Mouse (Mus musculus): Measurements from ENCODE around the gene Cspg5.

The Cspg5 gene

DNA sequence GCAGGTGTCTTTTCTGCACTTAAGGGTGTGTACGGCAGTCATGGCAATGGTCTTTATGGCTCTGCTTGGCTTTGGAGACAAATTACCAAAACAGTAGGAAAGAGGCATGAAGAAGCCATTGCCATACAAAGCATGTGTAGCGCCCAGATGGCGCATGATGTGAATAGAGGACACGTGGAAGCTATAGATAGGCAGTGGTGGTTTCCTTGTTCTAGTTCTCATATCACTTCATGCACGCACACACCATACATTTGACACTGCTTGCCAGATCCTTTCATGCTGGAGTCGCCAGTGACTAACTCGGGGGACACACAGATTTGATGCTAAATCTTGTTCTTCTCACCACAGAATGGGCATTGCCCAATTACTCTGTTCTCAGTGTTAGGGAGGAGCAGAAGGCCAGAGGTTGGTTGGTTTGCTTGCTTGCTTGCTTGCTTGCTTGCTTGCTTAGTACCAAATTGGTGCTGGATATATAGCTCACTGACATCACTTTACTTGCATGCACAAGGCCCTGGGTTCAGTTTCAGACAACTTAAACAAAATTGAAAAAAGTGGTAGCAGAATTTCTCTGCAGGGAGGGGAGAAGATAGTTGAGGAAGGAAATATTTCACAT is at the start of gene Cspg5:
Gene Cspg5 (plus strand): TSS at position 563 of the 613 bp plus-strand sequence.
- no peak for DNase-seq (ENCODE audit: extremely low spot score, low read depth, low spot score)

- DNase-seq (ENCODE audit: extremely low spot score, low read depth, low spot score) = no peak
Measured at GRCm38 (mm10) chr9:110199870-110200269, 43.7 kb upstream of the Cspg5 start.

GRCm38 (mm10) chr9:110205526-110206404 is 37.8 kb upstream of the Cspg5 start:
- DNase-seq (ENCODE audit: extremely low spot score, low read depth, low spot score) = peak; percentile 26

DNA sequence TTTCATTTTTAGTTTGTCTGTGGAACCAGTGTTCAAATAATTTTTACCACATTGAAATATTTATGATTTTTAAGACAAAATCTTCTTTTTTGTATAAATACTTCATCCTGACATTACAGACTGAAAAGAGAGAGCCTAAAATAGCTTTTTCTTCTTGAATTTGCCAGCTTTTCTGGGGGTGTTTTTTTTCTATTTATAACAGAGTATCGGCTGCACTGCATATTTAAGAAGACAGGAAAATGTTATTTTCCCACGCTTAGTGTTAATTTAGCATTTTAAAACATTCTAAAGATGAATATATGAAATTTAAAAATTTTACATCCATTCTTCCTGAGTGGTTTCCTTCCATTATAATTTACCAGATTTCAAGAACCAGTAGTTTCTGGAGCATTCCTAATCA is 37.1 kb upstream of the Cspg5 start:
- no peak for DNase-seq (ENCODE audit: extremely low spot score, low read depth, low spot score)

- DNase-seq (ENCODE audit: extremely low spot score, low read depth, low spot score) = no peak
Measured at GRCm38 (mm10) chr9:110208265-110208664, 35.3 kb upstream of the Cspg5 start.

DNA sequence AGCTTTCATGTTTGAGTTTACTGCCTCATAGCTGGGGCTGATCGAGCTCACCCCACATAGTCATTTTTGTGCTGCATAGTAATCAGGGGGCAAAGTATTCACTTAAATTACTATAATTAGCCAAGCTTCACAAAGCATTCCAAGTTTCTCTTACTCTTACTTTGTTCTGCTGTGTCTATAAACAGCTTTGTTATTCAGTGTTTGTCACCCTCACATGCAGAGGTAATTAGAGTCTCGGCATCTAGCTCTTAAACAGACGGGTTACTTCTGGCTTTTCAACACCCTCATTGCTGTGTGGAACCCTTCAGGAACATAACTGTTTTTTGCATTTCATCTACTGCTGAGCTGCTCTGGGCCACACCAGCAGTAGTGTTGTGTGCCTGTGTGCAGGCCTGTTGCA is 34.6 kb upstream of the Cspg5 start:
- DNase-seq (ENCODE audit: extremely low spot score, low read depth, low spot score) = no peak

DNA sequence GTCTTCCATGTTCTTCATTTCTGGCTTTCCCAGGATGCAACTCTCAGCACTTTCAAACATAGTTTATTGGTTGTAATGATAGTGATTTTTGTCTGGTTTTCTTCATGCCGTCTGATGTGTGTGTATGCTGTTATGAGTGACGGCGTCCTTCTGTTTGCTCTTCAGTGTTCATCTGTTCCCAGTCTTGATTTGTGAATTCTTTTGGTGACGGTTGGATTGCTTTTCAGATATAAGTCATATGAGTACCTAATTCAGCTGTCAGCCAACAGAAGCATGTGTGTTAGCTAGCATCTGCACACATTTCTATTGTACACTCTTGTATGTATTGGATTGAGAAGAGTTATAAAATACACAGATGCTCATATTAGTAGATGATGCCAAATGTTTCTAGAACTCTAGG is 19.3 kb upstream of the Cspg5 start:
- no peak for DNase-seq (ENCODE audit: extremely low spot score, low read depth, low spot score)

DNA sequence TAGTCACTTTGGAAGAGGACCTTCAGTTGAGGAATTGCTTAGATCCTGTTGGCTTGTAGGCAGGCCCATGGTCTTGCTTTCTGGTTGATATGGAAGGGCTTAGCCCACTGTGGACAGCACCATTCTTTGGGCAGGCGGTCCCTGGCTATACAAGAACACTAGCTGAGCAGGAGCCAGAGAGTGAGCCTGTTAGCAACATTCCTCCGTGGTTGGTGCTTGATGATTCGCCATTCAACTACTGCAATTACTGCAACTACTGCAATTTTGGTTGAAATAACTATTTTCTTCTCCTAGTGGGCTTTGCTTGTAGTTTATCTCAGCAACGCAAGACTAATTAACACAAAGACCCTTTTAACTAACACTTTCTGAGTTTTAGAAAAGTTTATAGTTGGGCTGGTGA is 17.4 kb upstream of the Cspg5 start:
- DNase-seq (ENCODE audit: extremely low spot score, low read depth, low spot score) = no peak

- no peak for DNase-seq (ENCODE audit: extremely low spot score, low read depth, low spot score)
Measured at GRCm38 (mm10) chr9:110228671-110229070, 14.9 kb upstream of the Cspg5 start.

DNA sequence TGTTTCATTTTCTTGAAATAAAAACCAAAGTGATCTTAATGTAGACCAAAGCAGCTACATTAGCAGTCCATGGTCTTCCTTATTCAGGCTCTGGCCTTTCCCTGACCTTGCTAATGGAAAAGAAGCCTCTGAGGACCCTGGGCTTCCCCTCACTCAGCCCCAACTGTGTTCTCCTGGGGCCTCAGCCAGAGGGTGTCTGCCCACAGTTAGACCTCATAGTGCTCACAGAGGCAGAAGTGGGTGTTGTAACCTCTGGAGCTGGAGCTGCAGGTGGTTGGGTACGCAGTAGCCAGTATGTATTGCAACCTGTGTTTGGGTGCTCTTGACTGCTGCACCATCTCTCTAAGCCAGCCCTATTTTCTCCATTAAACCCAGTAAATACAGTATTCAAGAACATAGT is 14.5 kb upstream of the Cspg5 start:
- DNase-seq (ENCODE audit: extremely low spot score, low read depth, low spot score) = no peak

GRCm38 (mm10) chr9:110229566-110230248 is 13.9 kb upstream of the Cspg5 start:
- DNase-seq (ENCODE audit: extremely low spot score, low read depth, low spot score) = no peak

DNA sequence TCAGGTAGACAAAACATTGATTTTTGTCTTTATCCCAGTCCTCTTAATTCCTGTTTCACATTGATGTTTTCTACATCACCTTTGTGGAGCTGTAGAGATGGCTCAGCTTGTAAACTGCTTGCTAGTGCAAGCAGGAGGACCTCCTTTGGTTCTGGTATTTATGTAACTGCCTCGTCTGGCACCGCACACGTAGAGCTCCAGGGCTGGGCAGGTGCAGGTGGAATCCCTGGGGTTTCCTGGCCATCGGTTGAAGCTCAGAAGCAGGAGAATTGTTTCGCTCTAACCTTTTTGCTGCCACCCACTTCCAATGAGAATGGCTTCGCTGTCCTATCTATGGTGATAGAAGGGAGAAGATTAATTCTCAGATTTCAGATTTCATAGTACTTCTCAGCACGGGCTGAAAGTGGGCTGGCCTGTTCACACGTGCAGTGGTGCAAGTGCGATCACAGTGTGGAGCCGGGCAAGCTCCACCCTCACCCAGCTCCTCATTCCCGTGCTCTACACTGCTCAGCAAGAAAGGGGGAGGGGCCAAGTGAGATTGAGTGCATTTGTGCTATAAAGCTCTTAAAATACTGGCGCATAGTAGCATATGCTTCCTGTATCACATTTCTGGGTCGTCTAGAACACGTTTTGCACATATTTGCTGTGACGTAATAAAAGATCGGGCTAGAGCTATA is 13.1 kb upstream of the Cspg5 start:
- no peak for DNase-seq (ENCODE audit: extremely low spot score, low read depth, low spot score)

DNA sequence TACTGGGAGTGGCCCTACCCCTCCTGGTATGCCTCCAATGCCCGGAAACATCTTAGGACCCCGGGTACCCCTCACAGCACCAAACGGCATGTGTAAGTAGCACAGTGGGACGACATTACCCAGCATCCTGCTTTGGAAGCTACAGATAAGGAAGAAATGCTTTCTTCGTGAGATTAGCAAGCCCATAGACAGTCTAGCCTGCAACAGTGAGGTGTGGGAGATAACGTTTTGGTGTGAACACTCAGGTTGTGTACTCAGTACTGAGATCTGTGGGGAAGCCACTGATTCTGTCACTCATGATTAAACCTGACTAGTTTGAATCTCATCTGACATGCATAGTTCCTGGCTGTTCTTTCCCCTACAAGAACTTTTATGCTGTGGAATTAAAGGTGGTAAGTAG is 8.6 kb upstream of the Cspg5 start:
- DNase-seq (ENCODE audit: extremely low spot score, low read depth, low spot score) = no peak

DNA sequence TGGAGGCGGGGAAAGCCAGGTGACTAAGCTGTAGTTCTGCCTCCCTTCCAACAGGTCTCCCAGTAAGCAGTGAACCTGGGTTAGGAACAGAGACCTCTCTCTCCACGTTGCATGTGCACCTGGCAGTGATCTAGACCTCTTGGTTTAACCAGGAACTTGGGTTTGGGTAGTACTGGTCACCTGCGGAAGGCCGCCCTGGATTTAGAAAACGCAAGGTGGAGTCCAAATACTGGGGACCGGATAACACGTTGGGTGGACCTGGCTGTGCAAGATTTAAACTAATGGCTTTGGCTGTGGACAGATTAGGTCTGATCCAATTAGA is 945 bp downstream of the Cspg5 start:
- no peak for DNase-seq (ENCODE audit: extremely low spot score, low read depth, low spot score)

DNA sequence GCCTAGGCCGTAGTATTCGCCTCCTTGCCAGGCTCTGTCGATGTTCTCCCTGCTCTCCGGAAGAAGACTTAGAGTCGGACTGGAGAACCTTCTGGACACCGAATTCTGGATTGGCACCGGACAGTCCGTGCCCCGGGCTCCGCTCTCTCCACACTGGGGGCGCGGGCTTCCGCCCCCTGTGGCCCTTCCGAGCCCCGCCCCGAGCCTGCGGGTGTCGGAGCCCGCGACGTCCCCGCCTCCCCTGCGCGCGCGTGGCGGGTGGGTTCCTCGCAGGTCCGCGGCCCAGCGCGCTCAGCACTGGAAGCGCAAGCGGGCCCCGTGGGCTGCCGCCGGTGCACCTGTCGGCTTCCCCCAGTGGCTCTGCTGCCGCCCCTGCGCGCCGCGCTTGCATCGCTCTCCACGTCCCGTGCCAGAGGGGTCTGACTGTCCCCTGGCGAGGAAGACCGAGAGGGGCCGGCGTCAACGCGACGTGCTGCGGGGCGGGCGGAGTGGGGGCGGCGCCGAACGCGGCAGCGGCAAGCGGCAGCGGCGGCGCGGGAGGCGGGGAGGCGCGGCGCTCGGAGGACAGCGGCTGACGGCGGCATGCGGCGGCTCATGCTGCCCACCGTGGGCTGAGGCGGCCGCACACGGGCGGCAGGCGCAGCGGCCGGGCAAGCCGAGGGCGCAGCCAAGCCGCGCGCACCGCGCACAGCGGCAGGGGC is 1.5 kb downstream of the Cspg5 start:
- DNase-seq (ENCODE audit: extremely low spot score, low read depth, low spot score) = no peak

- DNase-seq (ENCODE audit: extremely low spot score, low read depth, low spot score) = no peak
Measured at GRCm38 (mm10) chr9:110245590-110246320, 2.2 kb downstream of the Cspg5 start.

DNA sequence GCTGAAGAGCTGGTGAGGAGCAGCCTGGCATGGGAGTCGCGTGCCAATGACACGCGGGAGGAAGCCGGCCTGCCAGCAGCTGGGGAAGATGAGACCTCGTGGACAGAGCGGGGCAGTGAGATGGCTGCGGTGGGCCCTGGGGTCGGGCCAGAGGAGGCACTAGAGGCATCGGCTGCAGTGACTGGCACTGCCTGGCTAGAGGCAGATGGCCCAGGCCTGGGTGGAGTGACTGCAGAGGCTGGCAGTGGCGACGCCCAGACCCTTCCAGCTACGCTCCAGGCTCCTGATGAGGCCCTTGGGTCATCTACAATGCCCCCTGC is 2.7 kb downstream of the Cspg5 start:
- no peak for DNase-seq (ENCODE audit: extremely low spot score, low read depth, low spot score)

DNA sequence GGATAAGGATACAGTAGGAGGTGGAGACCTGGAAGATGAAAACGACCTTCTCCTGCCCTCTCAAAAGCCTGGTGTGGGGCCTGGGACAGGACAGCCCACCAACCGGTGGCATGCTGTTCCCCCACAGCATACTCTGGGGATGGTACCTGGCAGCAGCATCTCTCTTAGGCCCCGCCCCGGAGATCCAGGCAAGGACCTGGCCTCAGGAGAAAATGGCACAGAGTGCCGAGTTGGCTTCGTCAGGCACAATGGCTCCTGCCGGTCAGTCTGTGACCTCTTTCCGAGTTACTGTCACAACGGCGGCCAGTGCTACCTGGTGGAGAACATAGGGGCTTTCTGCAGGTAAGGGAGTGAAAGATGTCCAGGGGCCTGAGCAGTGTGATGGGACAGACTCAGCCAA is 3.5 kb downstream of the Cspg5 start:
- no peak for DNase-seq (ENCODE audit: extremely low spot score, low read depth, low spot score)

DNA sequence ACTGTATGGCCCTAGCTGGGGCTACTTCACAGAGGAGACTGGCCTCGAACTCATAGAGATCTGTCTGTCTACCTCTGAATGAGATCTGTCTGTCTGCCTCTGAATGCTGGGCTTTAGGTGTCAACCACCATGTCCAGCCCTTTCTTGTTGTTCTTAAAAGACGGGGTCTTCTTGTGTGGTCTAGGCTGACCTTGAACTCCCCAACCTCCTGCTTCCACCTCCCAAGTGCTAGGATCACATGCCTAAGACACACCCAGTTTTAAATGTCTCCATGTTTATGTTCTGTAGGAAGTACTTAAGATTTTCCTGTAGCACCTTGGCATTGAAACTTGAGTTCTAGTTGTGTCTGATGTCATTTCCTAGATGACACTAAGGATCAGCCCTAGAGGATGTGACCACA is 5.3 kb downstream of the Cspg5 start:
- no peak for DNase-seq (ENCODE audit: extremely low spot score, low read depth, low spot score)

DNA sequence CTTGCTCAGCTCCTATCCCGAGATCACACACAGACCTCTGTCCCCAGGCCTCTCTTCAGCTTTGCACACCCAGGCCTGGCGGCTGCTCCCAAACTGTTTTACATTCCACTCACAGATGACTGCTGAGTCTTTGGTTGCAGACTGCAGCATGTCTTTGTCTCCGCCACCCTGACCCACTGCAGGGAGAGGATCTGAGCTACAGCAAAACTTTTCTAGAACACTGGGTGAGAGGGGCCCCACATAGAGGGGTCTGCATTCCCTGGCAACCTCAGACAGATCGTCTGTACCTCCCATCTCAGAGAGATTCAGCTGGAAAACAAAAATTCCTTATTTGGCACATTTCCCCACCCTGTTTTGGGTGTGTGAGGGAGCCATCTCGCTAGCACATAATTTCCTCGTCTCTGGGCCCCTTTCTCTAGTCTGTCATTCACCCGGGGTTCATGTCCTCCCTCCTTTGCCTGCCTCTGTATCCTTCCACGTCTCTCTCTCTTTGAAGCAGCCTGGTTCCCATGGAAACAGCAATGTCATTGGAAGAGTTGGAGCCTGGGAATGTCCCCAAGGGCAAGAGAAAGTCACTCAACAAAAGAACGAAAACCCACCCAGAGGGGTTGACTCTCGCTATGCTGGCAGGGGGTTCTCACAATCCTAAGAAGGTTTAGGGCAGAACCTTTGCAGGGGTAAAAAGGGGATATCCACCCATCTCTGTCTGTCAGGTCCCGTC is 6.4 kb downstream of the Cspg5 start:
- no peak for DNase-seq (ENCODE audit: extremely low spot score, low read depth, low spot score)
